Mouse (Mus musculus): ENCODE data around the gene Cfi. TPM values are rescaled to one million over a fixed set of nuclear protein-coding genes. Genes with fewer than 3 reads are reported as not detected.

The Cfi gene
- polyA plus RNA-seq, 1 experiment from 2014 or later, result 0.73 TPM

DNA sequence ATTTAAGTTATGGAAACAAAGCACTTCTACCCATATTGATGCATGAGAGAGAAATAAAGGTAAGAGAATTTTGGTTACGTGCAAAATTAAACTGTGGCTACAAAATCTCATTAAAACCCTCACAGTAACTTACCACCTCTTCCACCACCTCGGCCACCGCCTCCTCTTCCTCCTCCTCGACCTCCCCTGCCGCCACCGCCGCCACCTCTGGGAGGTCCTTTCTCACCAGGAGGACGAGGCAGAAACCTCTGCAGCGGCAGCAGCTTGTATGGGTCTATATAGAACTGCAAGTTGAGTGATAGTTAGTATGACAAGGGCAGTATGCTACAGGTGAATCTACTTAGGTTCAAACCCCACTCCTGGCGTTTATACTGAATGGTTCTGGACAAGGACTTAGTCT is 9.0 kb upstream of the Cfi start:
- 93% methylated on average over 10 of the region's 10 CpGs for WGBS
- Histone ChIP-seq H3K4me3 (replicated peaks) (no peak overlapping the region), H3K9me3 (replicated peaks) (no peaks in the 10 kb centered on the region), H3K4me1 (peaks cover 22% of the 10 kb centered on the region), H3K27ac (replicated peaks) (no peak overlapping the region), H3K9ac (replicated peaks) (no peak overlapping the region), H3K36me3 (peaks cover 16% of the 10 kb centered on the region), H3K27me3 (replicated peaks) (no peaks in the 10 kb centered on the region), H3K4me2 (no peak overlapping the region)
- ATAC-seq (ENCODE audit: low FRiP score), result no peak

GRCm38 (mm10) chr3:129827691-129828090 is 8.0 kb upstream of the Cfi start:
- no peak overlapping the region for H3K4me3 ChIP-seq (replicated peaks)
- no peak overlapping the region for H3K27ac ChIP-seq (replicated peaks)
- H3K9me3 ChIP-seq (replicated peaks), result no peaks in the 10 kb centered on the region
- no peak overlapping the region for H3K4me2 ChIP-seq
- peaks cover 16% of the 10 kb centered on the region for H3K36me3 ChIP-seq
- ATAC-seq (ENCODE audit: low FRiP score), result no peak
- H3K27me3 ChIP-seq (replicated peaks), result no peaks in the 10 kb centered on the region
- H3K4me1 ChIP-seq, result peaks cover 22% of the 10 kb centered on the region
- 93% methylated on average over 5 of the region's 5 CpGs for WGBS
- H3K9ac ChIP-seq (replicated peaks), result no peak overlapping the region

- peak overlapping the region; percentile 69 for H3K9ac ChIP-seq (replicated peaks)
- H3K27me3 ChIP-seq (replicated peaks), result no peaks in the 10 kb centered on the region
- H3K9me3 ChIP-seq (replicated peaks), result no peaks in the 10 kb centered on the region
- peak overlapping the region; percentile 62 for H3K4me2 ChIP-seq
- H3K27ac ChIP-seq (replicated peaks), result peak overlapping the region; percentile 93
- peaks cover 22% of the 10 kb centered on the region for H3K4me1 ChIP-seq
- H3K4me3 ChIP-seq (replicated peaks), result peak overlapping the region; percentile 98
- ATAC-seq (ENCODE audit: low FRiP score), result no peak; the same call in 1 of the 2 replicates
- peaks cover 6% of the 10 kb centered on the region; the same call in 1 of the 2 replicates for H3K36me3 ChIP-seq
- under 1% methylated on average over 43 of the region's 45 CpGs for WGBS
Measured at GRCm38 (mm10) chr3:129830626-129831025, 5.1 kb upstream of the Cfi start.

DNA sequence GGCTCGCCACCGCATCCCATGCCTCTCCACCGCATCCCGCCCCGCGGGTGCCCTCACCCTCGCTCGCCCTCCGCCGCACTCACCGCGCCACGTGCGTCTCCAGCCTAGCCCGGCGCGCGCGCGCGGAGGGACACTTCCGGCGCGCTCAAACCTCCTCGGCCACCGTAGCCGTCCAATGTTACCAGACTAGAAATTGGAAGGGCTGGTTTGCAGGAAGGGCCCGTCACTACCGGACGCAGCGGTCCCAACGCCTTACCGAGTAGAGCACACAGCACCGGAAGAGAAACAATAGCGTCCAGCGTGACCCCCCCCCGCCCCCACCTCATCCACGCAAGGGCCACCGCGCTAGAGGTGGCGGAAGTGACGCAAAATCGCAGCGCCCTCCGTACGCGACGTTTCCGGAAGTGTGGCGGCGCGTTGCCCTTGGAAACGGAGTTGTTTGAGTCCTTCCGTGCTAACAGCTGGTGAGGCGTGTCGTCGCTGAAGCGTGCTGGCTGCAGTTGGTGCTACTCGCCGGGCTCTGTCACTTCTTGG is 4.6 kb upstream of the Cfi start, which contains the start of gene Gar1:
Gar1 (minus strand) TSS at position 362 of the 534 bp plus-strand sequence.
- H3K4me3 ChIP-seq (replicated peaks), result peak within 1 kb of the TSS; percentile 98
- under 1% methylated on average over 60 of the region's 60 CpGs for WGBS

DNA sequence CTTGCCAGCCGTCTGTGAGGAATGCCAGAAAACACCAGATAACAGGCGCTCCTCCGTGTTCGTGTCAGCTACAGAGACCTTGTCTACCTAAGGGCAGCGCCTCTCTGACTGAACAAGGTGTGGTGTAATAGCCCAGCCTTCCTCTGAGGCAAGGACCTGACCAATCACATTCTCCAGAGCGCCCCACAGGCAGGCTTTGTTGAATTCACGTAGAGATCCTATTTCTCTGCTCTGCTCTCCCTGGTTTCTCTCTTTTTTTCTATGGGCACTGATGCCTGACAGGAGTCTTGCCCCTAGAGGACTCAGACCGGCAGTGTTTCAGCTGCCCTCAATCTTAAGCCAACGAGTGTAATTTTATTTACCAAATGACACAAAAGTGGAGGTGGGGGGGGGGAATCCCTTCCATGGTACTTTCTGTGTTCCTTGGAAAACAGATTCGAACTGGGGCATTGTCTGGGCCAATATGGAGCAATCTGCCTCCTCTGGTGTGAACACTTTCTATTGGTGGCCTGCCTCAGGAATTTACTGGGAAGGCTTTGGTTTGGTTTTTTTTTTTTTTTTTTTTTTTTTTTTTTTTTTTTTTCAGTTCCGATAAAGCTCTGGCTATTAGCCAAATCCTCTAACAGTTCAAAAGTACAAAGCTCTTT is 490 bp downstream of the Cfi start:
- Histone ChIP-seq H3K4me3 (replicated peaks) (no peak overlapping the region), H3K9me3 (replicated peaks) (no peaks in the 10 kb centered on the region), H3K4me2 (peak overlapping the region; percentile 1; the same call in 1 of the 2 replicates), H3K9ac (replicated peaks) (no peak overlapping the region), H3K27ac (replicated peaks) (no peak overlapping the region), H3K4me1 (no peaks in the 10 kb centered on the region), H3K36me3 (no peaks in the 10 kb centered on the region), H3K27me3 (replicated peaks) (no peaks in the 10 kb centered on the region)
- ATAC-seq (ENCODE audit: low FRiP score), result no peak
- 25% methylated on average over 11 of the region's 11 CpGs for WGBS

More for the DNA sequence above, 4.6 kb upstream of the Cfi start, which contains the start of gene Gar1:
- peak within 1 kb of the TSS; percentile 62 for H3K4me2 ChIP-seq
- no peaks in the 10 kb centered on the region for H3K27me3 ChIP-seq (replicated peaks)
- peak within 1 kb of the TSS; percentile 69 for H3K9ac ChIP-seq (replicated peaks)
- peak; percentile 96 for ATAC-seq (ENCODE audit: low FRiP score)
- peak within 1 kb of the TSS; percentile 93 for H3K27ac ChIP-seq (replicated peaks)
- H3K36me3 ChIP-seq, result peaks cover 4% of the 10 kb centered on the region; the same call in 1 of the 2 replicates
- no peaks in the 10 kb centered on the region for H3K9me3 ChIP-seq (replicated peaks)
- peaks cover 22% of the 10 kb centered on the region for H3K4me1 ChIP-seq

GRCm38 (mm10) chr3:129836965-129837364 is 1.3 kb downstream of the Cfi start:
- H3K9me3 ChIP-seq (replicated peaks), result no peaks in the 10 kb centered on the region
- no peak overlapping the region for H3K4me2 ChIP-seq
- no peaks in the 10 kb centered on the region for H3K27me3 ChIP-seq (replicated peaks)
- no peak overlapping the region for H3K9ac ChIP-seq (replicated peaks)
- no peaks in the 10 kb centered on the region for H3K36me3 ChIP-seq
- no peak overlapping the region for H3K27ac ChIP-seq (replicated peaks)
- ATAC-seq (ENCODE audit: low FRiP score), result no peak
- no peak overlapping the region for H3K4me3 ChIP-seq (replicated peaks)
- WGBS, result 87% methylated on average over 6 of the region's 6 CpGs
- no peaks in the 10 kb centered on the region for H3K4me1 ChIP-seq

GRCm38 (mm10) chr3:129838017-129838416 is 2.3 kb downstream of the Cfi start:
- Histone ChIP-seq H3K27ac (replicated peaks) (no peak overlapping the region), H3K4me3 (replicated peaks) (no peak overlapping the region), H3K36me3 (no peaks in the 10 kb centered on the region), H3K27me3 (replicated peaks) (no peaks in the 10 kb centered on the region), H3K4me1 (no peaks in the 10 kb centered on the region), H3K9ac (replicated peaks) (no peak overlapping the region), H3K9me3 (replicated peaks) (no peaks in the 10 kb centered on the region), H3K4me2 (no peak overlapping the region)
- 55% methylated on average over 6 of the region's 7 CpGs for WGBS
- ATAC-seq (ENCODE audit: low FRiP score), result no peak

DNA sequence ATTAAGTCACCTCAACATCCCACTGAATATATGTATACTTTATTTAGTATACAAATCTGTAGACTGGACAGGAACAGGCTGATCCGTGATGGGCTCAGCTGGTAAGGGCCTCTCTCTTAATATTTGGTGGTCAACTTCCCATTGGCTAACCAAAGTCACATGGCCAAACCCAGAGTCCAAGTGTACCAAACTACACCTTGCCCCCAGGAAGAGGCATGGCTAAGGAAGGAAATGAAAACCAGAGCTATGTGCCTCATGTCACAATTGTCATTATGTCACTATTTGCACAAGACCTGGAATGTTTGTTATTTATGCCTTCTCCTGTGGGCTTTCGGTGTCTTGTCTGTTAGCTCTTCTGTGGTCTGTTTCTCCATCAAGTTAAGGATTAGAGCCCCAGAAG is 10.2 kb downstream of the Cfi start:
- no peaks in the 10 kb centered on the region for H3K27me3 ChIP-seq (replicated peaks)
- 82% methylated on average over 2 of the region's 2 CpGs for WGBS

GRCm38 (mm10) chr3:129846846-129847245 is 11.2 kb downstream of the Cfi start:
- Histone ChIP-seq H3K27ac (replicated peaks) (no peak overlapping the region), H3K9me3 (replicated peaks) (no peaks in the 10 kb centered on the region), H3K9ac (replicated peaks) (no peak overlapping the region), H3K4me2 (no peak overlapping the region), H3K4me1 (no peaks in the 10 kb centered on the region), H3K27me3 (replicated peaks) (no peaks in the 10 kb centered on the region), H3K4me3 (replicated peaks) (no peak overlapping the region), H3K36me3 (no peaks in the 10 kb centered on the region)
- 90% methylated on average over 7 of the region's 7 CpGs for WGBS
- no peak for ATAC-seq (ENCODE audit: low FRiP score)

More for the DNA sequence above, 10.2 kb downstream of the Cfi start:
- H3K4me3 ChIP-seq (replicated peaks), result no peak overlapping the region
- no peaks in the 10 kb centered on the region for H3K36me3 ChIP-seq
- H3K9ac ChIP-seq (replicated peaks), result no peak overlapping the region
- ATAC-seq (ENCODE audit: low FRiP score), result no peak
- H3K4me1 ChIP-seq, result no peaks in the 10 kb centered on the region
- no peaks in the 10 kb centered on the region for H3K9me3 ChIP-seq (replicated peaks)
- no peak overlapping the region for H3K4me2 ChIP-seq
- no peak overlapping the region for H3K27ac ChIP-seq (replicated peaks)

- Histone ChIP-seq H3K9me3 (replicated peaks) (no peaks in the 10 kb centered on the region), H3K4me1 (no peaks in the 10 kb centered on the region)
- ATAC-seq (ENCODE audit: low FRiP score), result no peak
Measured at GRCm38 (mm10) chr3:129862592-129862991, 26.9 kb downstream of the Cfi start.

DNA sequence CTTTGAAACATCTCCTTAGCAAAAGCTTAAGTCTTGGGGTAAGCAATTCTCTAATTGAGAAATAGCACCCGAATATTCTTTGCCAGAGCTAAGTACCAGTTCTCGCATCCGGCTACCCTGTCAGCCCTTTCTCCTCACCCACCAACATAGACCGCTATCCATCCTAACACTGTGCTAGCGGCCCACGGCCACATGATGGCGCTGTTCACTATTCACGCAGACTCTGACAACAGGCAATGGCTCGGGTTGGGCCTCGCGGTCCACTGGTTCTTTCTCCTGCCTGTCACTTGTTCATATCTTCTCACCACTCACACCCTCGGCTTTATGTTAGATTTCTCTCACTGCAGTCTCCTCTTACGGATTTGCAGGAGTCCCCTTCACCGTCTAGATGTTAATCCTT is 28.0 kb downstream of the Cfi start:
- Histone ChIP-seq H3K27ac (replicated peaks) (no peak overlapping the region), H3K4me2 (no peak overlapping the region), H3K9ac (replicated peaks) (no peak overlapping the region), H3K9me3 (replicated peaks) (no peaks in the 10 kb centered on the region), H3K4me1 (no peaks in the 10 kb centered on the region), H3K36me3 (no peaks in the 10 kb centered on the region), H3K27me3 (replicated peaks) (no peaks in the 10 kb centered on the region), H3K4me3 (replicated peaks) (no peak overlapping the region)
- ATAC-seq (ENCODE audit: low FRiP score), result no peak
- 53% methylated on average over 14 of the region's 14 CpGs for WGBS

More at GRCm38 (mm10) chr3:129862592-129862991, 26.9 kb downstream of the Cfi start:
- WGBS, result 81% methylated on average over 2 of the region's 2 CpGs
- no peak overlapping the region for H3K4me3 ChIP-seq (replicated peaks)
- no peaks in the 10 kb centered on the region for H3K36me3 ChIP-seq
- no peak overlapping the region for H3K27ac ChIP-seq (replicated peaks)
- H3K9ac ChIP-seq (replicated peaks), result no peak overlapping the region
- H3K4me2 ChIP-seq, result no peak overlapping the region
- no peaks in the 10 kb centered on the region for H3K27me3 ChIP-seq (replicated peaks)

- no peak for ATAC-seq (ENCODE audit: low FRiP score)
- no peaks in the 10 kb centered on the region for H3K9me3 ChIP-seq (replicated peaks)
- no peaks in the 10 kb centered on the region for H3K27me3 ChIP-seq (replicated peaks)
- 93% methylated on average over 10 of the region's 10 CpGs for WGBS
- no peak overlapping the region for H3K4me2 ChIP-seq
- no peaks in the 10 kb centered on the region for H3K36me3 ChIP-seq
- H3K4me1 ChIP-seq, result peaks cover 14% of the 10 kb centered on the region
- no peak overlapping the region for H3K27ac ChIP-seq (replicated peaks)
- no peak overlapping the region for H3K4me3 ChIP-seq (replicated peaks)
- H3K9ac ChIP-seq (replicated peaks), result no peak overlapping the region
Measured at GRCm38 (mm10) chr3:129877327-129877726, 41.6 kb downstream of the Cfi start.

All from neural tube, embryonic 15.5 days (tissue).